Mouse (Mus musculus) kidney, postnatal 10 days (tissue): ENCODE results near the gene Rhot2.
"Not testable (repeated sequence)": the region's sequence is repeated elsewhere in the genome, so short reads cannot be mapped to it uniquely, and the experiment has no call there.

Experiments
- DNase-seq: peaks from one replicate; pipeline ENCODE4 v3.0.0; 2021; ENCODE audit warnings: mixed read lengths

Gene Rhot2

DNA sequence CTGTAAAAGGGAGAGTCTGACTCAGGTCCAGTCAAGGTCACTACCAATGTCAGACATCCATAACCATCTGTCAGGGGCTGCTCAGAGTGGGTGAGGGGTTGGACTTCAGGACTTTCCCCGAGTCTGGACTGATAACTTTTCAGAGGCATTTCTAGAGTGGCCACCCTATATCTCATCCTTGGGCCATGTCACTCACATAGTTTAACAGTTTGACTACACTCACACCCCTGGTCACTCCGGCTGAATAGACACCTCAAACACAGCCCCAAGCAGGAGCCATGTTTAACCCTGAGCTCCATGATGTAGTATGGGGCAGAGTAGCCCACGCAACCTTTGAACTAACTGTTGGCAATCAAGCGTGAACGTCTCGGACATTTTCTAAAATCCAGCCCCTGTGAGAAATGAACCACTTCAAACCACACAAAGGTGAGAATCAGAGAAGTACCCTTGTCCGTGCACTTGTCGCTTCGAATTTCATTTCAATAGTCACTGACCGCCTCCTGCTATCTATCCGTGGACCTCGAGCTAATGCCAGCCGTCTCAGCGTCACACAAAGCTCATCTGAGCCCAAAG lies 29.6 kb upstream of the Rhot2 start:
- DNase-seq, result no peak

DNA sequence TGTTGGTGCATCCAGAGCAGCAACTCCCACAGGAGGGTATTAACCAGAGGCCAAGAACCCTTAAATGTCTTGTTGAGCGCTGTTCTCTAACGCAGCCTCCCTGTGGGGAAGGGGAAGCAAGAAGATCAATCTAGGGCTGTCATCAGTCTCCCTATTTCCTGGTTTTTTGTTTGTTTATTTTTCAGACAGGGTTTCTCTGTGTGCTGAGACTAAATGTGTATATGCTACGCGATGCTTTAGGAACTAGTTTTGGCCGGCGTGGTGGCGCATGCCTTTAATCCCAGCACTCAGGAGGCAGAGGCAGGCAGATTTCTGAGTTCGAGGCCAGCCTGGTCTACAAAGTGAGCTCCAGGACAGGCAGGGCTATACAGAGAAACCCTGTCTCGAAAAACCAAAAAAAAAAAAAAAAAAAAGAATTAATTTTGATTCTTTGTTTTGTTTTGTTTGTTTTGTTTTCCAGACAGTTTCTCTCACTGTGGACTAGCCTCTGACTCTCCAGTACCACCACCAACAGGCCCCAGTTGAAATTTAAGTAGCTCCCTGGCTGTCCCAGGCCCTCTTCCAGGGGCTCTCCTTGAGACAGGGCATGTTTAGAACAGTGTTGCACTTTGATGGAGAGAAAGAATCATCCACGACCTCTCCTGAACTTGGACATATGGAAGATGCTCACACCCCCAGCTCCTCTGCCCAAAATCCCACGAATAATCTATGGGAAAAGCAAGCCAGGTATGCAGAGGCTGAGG lies 28.9 kb upstream of the Rhot2 start:
- DNase-seq, result no peak

DNA sequence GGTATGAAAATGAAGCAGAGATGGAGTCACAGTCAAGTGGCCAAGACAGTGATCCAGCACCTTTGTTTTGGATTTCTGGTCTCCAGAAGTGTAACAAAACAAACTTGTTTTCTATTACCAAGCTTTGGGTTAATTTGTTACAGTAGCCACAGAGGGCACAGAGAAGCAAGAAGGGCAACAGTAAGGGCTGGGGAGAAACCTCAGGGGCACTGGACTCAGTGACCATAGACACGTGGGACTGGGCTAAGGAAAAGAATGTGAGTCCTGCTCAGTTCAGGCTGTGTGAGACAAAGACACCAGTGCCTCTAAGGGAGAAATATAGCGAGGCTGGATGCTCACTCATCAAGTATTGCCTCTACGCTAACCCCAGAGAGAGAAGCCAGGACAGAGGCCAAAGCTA lies 28.0 kb upstream of the Rhot2 start:
- no peak for DNase-seq

DNA sequence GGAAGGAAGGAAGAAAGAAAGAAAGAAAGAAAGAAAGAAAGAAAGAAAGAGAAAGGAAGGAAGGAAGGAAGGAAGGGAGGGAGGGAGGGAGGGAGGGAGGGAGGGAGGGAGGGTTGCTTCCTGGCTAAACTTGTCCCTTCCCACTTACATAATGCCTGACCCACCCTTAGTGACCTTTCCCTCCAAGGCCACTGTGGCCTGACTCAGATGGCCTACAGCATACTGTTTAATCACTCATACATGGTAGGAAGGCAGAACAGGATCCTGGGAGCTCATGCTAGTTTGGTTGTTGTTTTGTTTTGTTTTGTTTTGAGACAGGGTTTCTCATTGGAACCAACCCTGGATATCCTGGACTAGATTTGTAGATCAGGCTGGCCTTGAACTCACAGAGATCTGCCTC lies 26.9 kb upstream of the Rhot2 start:
- not testable (repeated sequence) for DNase-seq

DNA sequence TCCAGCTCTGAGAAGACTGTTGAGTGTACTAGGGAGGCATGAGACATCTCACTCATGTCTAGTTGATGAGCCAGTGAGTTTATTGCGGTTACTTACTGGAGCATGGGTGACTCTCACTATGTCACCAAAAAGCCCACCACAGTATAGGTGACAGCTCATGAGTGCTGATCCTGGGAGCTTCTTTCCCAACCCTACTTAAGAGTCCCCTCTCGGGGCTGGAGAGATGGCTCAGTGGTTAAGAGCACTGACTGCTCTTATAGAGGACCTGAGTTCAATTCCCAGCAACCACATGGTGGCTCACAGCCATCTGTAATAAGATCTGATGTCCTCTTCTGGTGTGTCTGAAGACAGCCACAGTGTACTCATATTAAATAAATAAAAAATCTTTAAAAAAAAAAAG lies 25.3 kb upstream of the Rhot2 start:
- DNase-seq, result no peak

DNA sequence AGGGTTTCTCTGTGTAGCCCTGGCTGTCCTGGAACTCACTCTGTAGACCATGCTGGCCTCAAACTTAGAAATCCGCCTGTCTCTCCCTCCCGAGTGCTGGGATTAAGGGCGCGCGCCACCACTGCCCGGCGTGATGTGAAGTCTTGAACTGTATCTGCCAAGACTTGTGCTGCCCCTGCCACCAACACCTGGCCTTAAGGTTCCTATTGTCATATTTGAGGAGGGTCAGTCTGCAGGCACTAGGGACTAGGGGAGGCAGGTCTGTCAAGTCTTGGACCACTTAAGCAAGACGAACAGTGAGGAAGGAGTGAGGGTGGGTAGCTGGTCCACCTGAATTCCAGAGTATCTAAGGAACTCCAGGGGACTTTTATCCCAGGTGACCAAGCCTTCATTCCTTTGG lies 24.8 kb upstream of the Rhot2 start:
- DNase-seq, result no peak

DNA sequence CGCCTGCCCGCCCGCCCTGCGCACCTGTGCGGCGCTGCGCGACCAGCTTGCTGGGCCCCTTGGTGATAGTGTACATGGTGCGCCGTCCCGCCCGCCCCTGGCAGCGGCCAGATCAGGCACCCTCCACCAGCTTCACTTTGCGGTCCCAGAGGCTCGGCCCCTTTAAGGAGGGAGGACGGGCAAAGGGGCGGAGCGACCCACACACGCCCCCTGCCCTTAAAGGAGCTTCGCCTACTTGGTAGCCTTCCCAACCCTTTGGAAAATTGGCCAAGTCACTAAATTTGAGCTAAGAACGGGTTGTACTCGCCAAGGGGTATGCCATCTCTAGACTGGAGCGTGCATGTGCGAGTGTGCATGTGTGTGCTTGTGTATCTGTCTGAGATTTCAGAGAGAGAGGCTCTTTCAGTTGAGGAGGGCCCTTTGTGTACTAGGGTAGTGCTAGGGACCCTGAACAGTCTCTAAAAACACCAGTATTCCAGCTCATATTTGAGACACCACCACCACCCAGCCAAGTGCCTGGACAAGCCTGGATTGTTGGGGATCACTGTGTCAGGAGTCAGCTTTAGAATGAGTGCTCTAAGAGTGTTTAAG lies 24.0 kb upstream of the Rhot2 start, which contains the start of gene Mcrip2:
Gene Mcrip2 (minus strand): TSS at position 164 of the 591 bp plus-strand sequence.
- peak; percentile 89 for DNase-seq

DNA sequence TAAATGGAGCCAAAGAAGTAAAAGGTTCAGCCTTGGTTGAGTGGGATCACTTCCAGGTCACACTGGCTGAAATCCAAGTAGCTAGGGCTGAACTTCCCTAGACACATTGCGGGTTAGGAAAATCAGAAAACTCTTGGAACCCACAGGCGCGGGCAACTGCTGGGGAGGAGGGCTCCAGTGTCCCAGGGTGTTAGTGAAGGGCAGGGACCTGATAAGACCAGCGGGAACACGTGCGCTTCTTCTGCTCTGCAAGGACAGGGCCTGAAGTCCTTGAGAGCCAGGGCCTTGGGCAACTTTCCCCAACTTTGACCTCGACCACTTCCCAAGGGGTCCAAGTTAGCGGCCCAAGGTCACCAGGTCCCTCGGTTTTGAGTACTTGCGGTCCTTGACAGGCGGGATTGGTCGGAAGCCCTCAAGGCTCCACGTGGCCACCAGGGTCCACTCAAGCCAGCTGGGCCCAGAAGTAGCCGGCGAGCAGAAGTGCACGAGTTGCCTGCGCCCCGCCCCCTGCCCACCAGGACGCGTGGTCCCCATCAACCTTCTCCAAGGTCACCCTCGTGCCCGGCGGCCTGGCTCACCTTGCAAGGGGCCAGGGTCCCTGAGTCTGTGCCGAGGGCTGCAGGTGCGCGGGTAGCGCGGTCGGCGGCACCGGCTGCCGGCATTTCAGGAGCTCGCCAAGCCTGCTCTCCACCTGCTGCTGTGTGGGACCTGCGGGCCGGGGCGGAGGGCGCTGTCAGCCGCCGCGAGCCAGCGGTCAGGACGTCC lies 23.4 kb upstream of the Rhot2 start:
- peak; percentile 78 for DNase-seq

DNA sequence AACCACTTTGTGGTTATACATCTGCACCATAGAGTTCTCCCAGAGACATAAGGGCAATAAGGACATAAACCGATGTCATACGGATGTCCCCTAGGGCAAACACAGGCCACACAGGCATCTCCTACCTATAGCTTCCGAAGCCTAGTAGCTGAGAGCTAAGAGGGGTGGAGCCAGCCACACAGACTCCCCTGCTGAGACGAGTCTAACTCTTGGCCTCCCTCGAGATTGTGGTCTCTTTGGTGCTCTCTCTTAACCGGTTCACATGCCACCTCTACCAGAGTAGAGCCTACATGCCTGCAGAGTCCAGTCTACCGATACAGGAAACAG lies 22.8 kb upstream of the Rhot2 start:
- no peak for DNase-seq

DNA sequence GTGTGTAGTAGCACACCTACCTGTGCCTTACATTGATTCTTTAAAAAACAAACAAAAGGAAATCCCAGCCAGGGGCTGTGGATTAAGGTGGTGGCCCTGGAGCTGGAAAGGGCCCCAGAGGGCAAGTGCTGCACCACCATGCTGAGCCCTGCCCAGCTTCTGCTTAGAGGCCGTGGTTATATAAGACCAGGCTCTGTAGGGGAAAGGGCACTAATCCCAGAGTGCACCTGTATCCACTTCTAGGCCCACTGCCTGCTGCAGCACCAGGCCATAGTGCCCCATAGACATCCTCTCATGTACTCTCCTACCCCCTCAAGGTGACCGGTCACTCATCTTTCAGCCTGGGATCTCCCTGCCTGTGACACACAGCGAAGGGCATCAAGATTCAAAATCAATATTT lies 21.5 kb upstream of the Rhot2 start:
- no peak for DNase-seq

DNA sequence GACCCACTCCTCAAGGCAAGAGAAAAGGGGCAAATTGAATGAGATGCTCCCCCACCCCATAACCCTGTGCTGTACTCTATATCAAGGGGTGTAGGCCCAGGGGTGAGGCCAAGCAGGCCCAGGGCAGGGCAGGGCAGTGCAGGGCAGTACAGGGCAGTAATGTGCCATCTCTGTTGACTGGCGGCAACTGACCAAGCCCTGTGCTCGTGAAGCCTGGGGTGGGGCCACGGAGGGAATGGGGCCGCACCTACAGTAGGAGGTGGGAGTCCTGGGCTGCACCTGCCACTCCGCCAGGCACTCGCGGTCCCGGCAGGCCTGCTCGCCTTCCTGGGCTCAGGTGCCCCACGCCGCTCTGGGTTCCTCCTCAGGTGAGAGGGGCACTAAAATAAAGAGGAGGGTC lies 20.6 kb upstream of the Rhot2 start:
- no peak for DNase-seq

DNA sequence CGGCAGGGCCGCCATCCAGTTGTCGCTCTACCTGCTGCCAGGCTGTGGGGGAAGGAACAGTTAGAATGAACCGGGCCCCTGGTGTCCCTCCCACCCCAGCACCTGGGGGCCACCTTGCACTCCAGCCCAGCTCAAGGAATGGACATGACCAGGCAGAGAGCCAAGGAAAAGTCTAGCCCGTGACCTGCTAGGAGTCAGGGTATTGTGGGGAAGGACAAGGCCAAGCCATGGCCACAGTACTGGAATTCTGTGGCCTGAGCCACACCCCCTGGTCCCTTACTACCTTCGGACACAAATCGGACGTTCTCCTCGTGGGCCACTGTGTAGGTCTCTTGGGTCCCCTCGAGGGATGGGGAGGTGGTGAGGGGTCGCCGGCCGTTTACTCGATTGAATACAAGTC lies 19.7 kb upstream of the Rhot2 start:
- DNase-seq, result no peak

DNA sequence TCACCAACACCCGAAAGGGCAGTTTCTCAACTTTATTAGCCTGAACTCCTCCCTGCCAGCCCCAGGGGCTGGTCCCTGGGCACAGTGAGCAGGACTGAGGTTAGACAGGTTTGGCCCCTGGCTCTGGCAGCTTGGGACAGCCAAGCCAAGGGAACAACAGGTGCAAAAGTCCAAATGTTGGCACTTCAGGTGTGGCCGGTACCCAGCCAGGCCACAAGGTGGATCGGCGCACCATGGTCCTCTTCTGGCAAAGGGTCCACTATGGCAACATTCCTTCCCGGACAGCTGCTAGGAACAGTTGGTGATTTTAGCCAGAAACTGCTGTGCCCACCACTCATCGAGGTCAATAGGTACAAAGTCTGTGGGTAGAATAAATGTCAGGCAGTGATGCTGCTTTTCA lies 19.0 kb upstream of the Rhot2 start:
- no peak for DNase-seq

DNA sequence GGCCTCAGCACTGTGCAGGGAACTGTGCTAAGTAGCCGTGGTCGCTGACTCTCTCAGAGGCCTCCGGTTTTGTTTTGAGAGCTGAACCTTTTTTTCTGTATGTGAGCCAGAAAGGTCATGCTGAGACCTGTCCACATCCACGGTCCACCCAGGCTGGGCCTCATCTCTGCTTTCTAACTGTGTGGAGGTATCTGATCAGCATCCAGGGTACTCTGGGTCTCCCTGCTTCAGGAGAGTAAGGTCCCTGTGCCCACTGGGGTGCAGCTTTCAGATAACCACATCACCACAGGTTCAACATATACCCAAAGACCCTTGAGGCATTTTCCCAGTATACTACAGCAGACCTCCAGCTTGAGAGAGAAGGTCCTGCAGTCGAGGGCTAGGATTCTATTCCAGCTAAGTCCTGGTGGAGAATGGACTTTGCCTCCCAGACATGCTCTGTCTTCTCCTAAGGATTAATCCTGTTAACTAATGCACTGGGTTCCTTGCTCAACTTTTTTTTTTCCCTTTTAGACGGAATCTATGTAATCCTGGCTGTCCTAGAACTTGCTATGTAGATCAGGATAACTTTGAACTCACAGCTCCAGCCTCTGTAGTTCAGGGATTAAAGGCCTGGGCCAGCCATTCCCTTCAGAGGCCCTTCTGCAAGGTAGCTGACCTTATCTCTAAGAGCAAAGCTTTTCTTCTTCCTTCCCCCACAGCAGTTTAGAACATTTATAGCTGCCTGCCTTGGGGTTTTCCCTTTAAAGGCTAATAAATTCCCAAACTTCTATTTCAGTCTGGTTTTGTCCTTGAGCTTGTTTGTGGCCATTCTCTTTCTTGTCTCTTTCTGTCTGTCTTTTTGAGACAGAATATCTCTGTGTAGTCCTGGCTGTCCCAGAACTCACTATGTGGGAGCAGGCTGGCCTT lies 17.3 kb upstream of the Rhot2 start:
- DNase-seq, result no peak

DNA sequence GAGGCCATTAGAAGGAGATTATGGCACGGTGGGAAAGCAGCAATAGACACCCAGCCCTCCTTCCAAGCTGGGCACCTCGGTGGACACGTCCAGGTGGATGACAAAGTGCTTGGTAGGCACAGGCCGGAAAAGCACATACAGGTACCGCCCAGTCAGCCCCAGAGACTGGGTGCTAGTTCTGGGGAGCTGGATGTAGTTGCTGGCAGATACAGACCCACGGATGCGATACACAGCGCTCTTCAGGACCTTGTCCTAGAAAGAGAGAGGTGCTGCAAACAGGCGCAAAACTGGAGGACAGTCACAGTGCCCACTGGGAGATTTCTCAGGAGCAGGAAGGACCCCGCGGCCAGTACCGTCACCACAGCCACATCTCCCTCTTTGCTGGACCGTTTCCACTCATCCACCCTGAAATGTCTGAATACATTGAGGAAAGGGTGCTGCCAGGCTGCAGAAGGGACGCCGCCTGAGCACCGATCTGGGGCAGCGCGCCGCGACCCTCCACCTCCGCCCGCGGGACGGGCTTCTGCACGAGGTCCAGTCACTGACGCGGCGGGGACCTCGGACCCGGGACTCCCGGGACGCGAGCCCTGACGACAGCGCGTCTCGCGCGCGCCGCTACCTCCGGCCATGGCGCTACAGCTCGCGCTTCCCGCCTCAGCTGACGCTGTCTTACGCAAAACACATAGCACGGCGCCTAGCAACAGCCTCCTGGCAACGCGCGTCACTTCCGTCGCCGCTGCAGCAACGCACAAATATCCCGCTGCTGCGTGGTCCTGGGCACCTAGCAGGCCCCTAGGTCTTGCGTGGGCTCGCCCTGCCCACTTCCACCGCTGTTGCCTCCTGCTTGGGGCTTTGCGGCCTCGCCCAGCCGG lies 16.4 kb upstream of the Rhot2 start, which contains the start of gene Wdr90:
Gene Wdr90 (minus strand): TSS at position 670 of the 872 bp plus-strand sequence.
- peak; percentile 96 for DNase-seq

DNA sequence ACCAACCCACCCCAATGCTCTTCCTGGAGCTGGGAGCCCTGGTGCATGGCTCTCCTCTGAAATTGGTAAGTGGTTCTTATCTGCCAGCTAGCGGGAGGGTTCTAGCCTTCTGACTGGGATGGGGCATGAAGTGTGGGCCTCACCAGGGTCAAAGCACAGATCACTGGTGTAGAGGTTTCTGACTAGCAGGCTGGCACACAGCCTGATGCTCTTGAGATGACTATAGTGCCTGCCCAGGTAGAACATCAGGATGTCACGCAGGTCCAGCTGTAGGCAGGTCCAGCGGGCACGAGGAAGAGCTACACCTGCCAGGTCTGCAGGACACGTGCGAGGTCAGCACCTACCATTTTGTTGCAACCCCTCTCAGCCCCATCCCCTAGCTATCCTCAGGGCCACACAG lies 15.6 kb upstream of the Rhot2 start:
- DNase-seq, result no peak

DNA sequence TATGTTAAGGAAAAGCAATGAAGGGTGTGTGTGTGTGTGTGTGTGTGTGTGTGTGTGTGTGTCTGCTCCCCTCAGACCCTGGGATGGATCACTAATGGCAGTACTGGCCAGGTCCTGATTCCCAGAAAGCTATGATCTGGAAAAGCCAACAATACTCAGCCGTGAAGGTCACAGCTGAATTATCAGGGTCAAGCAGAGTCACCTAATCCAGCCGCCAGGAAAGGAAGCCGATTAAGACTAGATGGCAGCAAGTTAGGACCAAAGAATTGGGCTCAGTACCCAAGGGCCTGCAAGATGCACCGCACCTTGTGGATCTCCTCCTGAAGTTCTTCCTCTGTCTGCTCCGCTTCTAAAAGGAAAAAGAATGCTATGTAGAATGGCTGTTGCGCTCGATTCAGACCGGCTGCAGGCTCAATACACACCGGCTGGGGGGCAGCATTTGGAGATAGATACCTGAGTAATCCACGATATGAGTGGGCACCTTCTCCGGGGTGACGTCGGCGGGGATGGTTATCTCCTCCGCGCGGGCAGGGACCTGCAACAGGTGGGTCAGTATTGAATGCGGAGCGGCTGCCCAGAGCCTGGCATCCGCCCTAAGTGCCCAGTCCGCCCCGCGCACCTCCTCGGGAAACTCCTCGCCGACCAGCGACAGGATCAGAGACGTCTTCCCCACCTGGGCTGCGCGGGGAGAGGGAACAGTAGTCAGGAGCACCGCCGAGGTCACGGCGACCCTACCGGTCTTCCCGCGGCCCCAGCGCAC lies 835 bp downstream of the Rhot2 start:
- peak; percentile 21 for DNase-seq

DNA sequence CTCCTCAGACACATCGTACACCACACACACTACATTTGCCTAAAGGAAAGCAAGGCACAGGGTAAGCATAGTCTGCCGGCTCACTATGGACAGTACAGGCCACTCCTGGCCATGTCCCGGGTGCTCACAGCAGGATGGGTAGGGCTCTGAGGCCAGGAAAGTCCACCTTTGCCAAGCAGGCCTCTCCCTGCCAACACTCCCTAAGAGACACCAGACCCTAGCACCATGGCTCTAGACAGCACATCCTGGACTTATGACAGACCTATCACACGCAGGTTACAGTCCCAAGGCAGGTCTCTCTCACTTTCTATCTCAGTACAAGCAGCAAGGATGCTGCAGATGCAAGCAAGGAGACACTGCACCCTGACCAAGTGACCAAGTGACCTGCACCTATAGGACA lies 1.5 kb downstream of the Rhot2 start:
- no peak for DNase-seq

DNA sequence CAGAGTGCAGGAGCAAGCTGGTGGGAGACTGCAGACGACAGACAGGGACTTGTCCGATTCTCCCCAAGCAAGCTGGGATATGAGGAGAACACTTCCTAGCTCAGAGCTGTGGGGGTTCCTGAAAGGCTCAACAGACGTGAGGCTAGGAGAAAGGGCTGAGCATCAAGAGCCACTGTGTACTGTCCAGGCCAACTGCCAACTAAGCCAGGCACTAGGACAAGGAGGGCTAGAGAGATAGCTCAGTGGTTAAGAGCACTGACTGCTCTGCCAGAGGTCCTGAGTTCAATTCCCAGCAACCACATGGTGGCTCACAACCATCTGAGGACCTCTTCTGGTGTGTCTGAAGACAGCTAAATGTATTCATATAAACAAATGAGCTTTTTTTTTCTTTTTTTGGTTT lies 2.1 kb downstream of the Rhot2 start:
- DNase-seq, result no peak

DNA sequence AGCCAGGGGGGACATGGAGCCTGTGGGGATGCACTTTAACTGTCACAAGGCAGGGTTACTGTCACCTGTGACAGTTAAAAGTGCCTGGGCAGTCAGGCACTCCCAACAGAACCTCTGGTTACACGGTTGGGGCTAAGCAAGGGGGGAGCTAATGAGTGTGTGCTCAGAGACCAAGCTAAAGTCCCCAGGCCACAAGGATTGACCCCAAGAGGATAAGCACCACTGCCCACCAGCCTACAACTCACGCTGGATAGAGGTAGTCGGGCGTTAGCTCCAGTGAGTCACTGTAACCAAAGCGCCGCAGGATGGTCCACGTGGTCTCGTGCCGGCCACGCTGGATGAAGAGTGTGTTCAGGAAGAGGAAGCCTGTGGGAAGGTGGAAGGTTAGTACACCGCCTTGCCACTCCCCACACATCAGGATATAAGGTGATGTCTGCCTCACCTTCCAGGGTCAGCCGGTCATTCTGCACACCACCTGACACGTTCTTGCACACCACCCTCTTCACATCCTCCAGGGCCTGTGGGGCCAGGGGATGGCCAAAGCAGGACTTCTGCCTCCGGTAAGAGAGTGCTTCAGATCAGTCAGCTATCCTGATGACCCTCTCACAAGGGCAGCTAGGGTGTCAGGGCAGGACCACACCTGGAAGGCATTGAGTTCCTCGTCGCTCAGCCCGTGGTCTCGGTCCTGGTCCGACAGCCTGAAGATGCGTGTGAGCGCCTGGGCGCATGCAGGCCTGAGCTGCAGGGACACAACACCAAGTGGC lies 3.4 kb downstream of the Rhot2 start, which contains the start of gene Gm20683:
Gene Gm20683 (minus strand): TSS at position 647 of the 764 bp plus-strand sequence.
- DNase-seq, result no peak
